Mouse (Mus musculus) urinary bladder, postnatal 25 days (tissue): ENCODE results near the gene H2-M10.2.
"Not testable (repeated sequence)": the region's sequence is repeated elsewhere in the genome, so short reads cannot be mapped to it uniquely, and the experiment has no call there.

Experiments used
- DNase-seq: peaks from one replicate; pipeline ENCODE4 v3.0.0; 2022; ENCODE audit warnings: low spot score

H2-M10.2 gene

GRCm38 (mm10) chr17:36252250-36252876, 33.9 kb downstream of the H2-M10.2 start:
- no peak for DNase-seq

- DNase-seq, result no peak
These were observed 37.4 kb downstream of the H2-M10.2 start for GRCm38 (mm10) chr17:36248886-36249285.

GRCm38 (mm10) chr17:36245741-36246140, 40.5 kb downstream of the H2-M10.2 start:
- no peak for DNase-seq

- no peak for DNase-seq
These were observed 42.3 kb downstream of the H2-M10.2 start for GRCm38 (mm10) chr17:36244031-36244430.

GRCm38 (mm10) chr17:36240637-36241213, 45.6 kb downstream of the H2-M10.2 start:
- DNase-seq, result no peak

- peak; percentile 36 for DNase-seq
These were observed 48.9 kb downstream of the H2-M10.2 start for GRCm38 (mm10) chr17:36237321-36237921.

- DNase-seq, result not testable (repeated sequence)
These were observed 51.0 kb downstream of the H2-M10.2 start for GRCm38 (mm10) chr17:36235300-36235699.
